Mouse (Mus musculus): ENCODE results near the gene Hmgb3. TPM values are rescaled to one million over a fixed set of nuclear protein-coding genes. Genes with fewer than 3 reads are reported as not detected.

Hmgb3 gene
- total and polyA plus RNA-seq, 3 experiments, result 26.5 to 56.2 (median 40.6) TPM

- Histone ChIP-seq H3K4me2 (ENCODE audit: insufficient read depth, low read depth, poor library complexity, severe bottlenecking) (no peak overlapping the region), H3K79me2 (replicated peaks; ENCODE audit: control insufficient read depth, extremely low read depth, insufficient read depth, poor library complexity, severe bottlenecking) (no peaks in the 10 kb centered on the region), H3K9me3 (replicated peaks; ENCODE audit: low read length) (no peaks in the 10 kb centered on the region), H3K36me3 (replicated peaks in 1 of 2; ENCODE audit: control insufficient read depth in 1 of 2, insufficient read depth in 1 of 2, low read length in 1 of 2) (no peaks in the 10 kb centered on the region), H3K27me3 (replicated peaks) (no peaks in the 10 kb centered on the region), H3K27ac (ENCODE audit: insufficient read depth, low read depth) (no peak overlapping the region), H3K4me3 (replicated peaks in 1 of 3; ENCODE audit: low read depth in 2 of 3, low read length in 2 of 3, poor library complexity in 1 of 3) (no peak overlapping the region), H3K9ac (ENCODE audit: insufficient read depth, low read depth) (no peak overlapping the region), H3K4me1 (ENCODE audit: control insufficient read depth in 1 of 2, insufficient read depth in 2 of 2) (peaks cover 4 to 27% of the 10 kb centered on the region in 2 experiments)
- TF ChIP-seq CHD2 (IDR thresholded peaks at IDR 0.05; ENCODE audit: low read length), result no peak
- no peak for TF ChIP-seq ZKSCAN1 (IDR thresholded peaks at IDR 0.05; ENCODE audit: borderline replicate concordance, low read depth, low read length)
- no peak for TF ChIP-seq PAX5 (IDR thresholded peaks at IDR 0.05; ENCODE audit: low read length)
- no peak for TF ChIP-seq MXI1 (IDR thresholded peaks at IDR 0.05; ENCODE audit: low read depth, low read length)
- no peak for TF ChIP-seq TBP (conservative IDR thresholded peaks at IDR 0.05; ENCODE audit: low read depth, low read length)
- no peak for TF ChIP-seq UBTF (IDR thresholded peaks at IDR 0.05; ENCODE audit: low read depth, low read length)
- no peak for TF ChIP-seq CTCF (conservative IDR thresholded peaks at IDR 0.05 in 1 of 2, IDR thresholded peaks at IDR 0.05 in 1 of 2; ENCODE audit: low read depth in 2 of 2, low read length in 2 of 2)
- no peak for TF ChIP-seq ELF1 (IDR thresholded peaks at IDR 0.05; ENCODE audit: low read depth, low read length)
- no peak for TF ChIP-seq TCF12 (IDR thresholded peaks at IDR 0.05; ENCODE audit: low read depth, low read length)
- TF ChIP-seq RAD21 (IDR thresholded peaks at IDR 0.05; ENCODE audit: low read depth, low read length), result no peak
- no peak for TF ChIP-seq HCFC1 (IDR thresholded peaks at IDR 0.05; ENCODE audit: low read depth, low read length)
- TF ChIP-seq EP300 (IDR thresholded peaks at IDR 0.05; ENCODE audit: low read length), result no peak
- no peak for TF ChIP-seq SIN3A (IDR thresholded peaks at IDR 0.05; ENCODE audit: low read length)
- TF ChIP-seq SMC3 (IDR thresholded peaks at IDR 0.05; ENCODE audit: low read depth, low read length), result no peak
- no peak for TF ChIP-seq MAX (IDR thresholded peaks at IDR 0.05; ENCODE audit: low read length)
- no peak for TF ChIP-seq ZNF384 (IDR thresholded peaks at IDR 0.05; ENCODE audit: low read depth, low read length)
- no peak for TF ChIP-seq ETS1 (conservative IDR thresholded peaks at IDR 0.05; ENCODE audit: low read depth, low read length)
- TF ChIP-seq POLR2A (IDR thresholded peaks at IDR 0.05; ENCODE audit: low read depth, low read length), result no peak
- TF ChIP-seq ZC3H11A (IDR thresholded peaks at IDR 0.05; ENCODE audit: low read depth, low read length), result no peak
- no peak for TF ChIP-seq E2F4 (IDR thresholded peaks at IDR 0.05; ENCODE audit: insufficient replicate concordance, low read depth, low read length)
- DNase-seq (ENCODE audit: extremely low read depth), result no peak
- in situ Hi-C loops (cut with MboI; ENCODE audit: low pct_ligation_motif_present, low pct_unique_long_range_greater_than_20kb, low sequenced_read_pairs) (no loop called here), dilution Hi-C loops (cut with MboI; ENCODE audit: extremely low pct_ligation_motif_present, extremely low pct_unique_long_range_greater_than_20kb, low sequenced_read_pairs) (no loop called here)
Observed at GRCm38 (mm10) chrX:71528646-71529045, 27.1 kb upstream of the Hmgb3 start.

- peak in 1 of 2 experiments; percentile 44; a peak in 2 of 4 replicates for TF ChIP-seq CTCF (conservative IDR thresholded peaks at IDR 0.05 in 1 of 2, IDR thresholded peaks at IDR 0.05 in 1 of 2; ENCODE audit: low read depth in 2 of 2, low read length in 2 of 2)
- no peak for TF ChIP-seq NRF1 (IDR thresholded peaks at IDR 0.05; ENCODE audit: low read depth, low read length)
- TF ChIP-seq RCOR1 (conservative IDR thresholded peaks at IDR 0.05; ENCODE audit: low read depth, low read length), result no peak
- TF ChIP-seq SMC3 (IDR thresholded peaks at IDR 0.05; ENCODE audit: low read depth, low read length), result peak; percentile 21
- H3K79me2 ChIP-seq (replicated peaks; ENCODE audit: control insufficient read depth, extremely low read depth, insufficient read depth, poor library complexity, severe bottlenecking), result no peaks in the 10 kb centered on the region
- H3K27me3 ChIP-seq (replicated peaks), result no peaks in the 10 kb centered on the region
- H3K4me1 ChIP-seq (ENCODE audit: control insufficient read depth in 1 of 2, insufficient read depth in 2 of 2), result peaks cover 0 to 7% of the 10 kb centered on the region in 2 experiments; a peak in 1 of 4 replicates
- no peak for DNase-seq (ENCODE audit: extremely low read depth)
- H3K36me3 ChIP-seq (replicated peaks in 1 of 2; ENCODE audit: control insufficient read depth in 1 of 2, insufficient read depth in 1 of 2, low read length in 1 of 2), result no peaks in the 10 kb centered on the region
- in situ Hi-C loops (cut with MboI; ENCODE audit: low pct_ligation_motif_present, low pct_unique_long_range_greater_than_20kb, low sequenced_read_pairs), result no loop called here
- H3K4me3 ChIP-seq (replicated peaks in 1 of 3; ENCODE audit: low read depth in 2 of 3, low read length in 2 of 3, poor library complexity in 1 of 3), result no peak overlapping the region
- dilution Hi-C loops (cut with MboI; ENCODE audit: extremely low pct_ligation_motif_present, extremely low pct_unique_long_range_greater_than_20kb, low sequenced_read_pairs), result no loop called here
- no peak overlapping the region for H3K4me2 ChIP-seq (ENCODE audit: insufficient read depth, low read depth, poor library complexity, severe bottlenecking)
- no peak overlapping the region for H3K9ac ChIP-seq (ENCODE audit: insufficient read depth, low read depth)
- no peaks in the 10 kb centered on the region for H3K9me3 ChIP-seq (replicated peaks; ENCODE audit: low read length)
- no peak overlapping the region for H3K27ac ChIP-seq (ENCODE audit: insufficient read depth, low read depth)
Observed at GRCm38 (mm10) chrX:71532635-71533034, 23.1 kb upstream of the Hmgb3 start.
